Mouse (Mus musculus): ENCODE data around the gene Pcdh7. TPM values are rescaled to one million over a fixed set of nuclear protein-coding genes. Genes with fewer than 3 reads are reported as not detected.
A peak's percentile ranks its signal among the peaks of the same experiment; 100 is the strongest.
"Not testable (repeated sequence)": the region's sequence is repeated elsewhere in the genome, so short reads cannot be mapped to it uniquely, and the experiment has no call there.

The Pcdh7 gene
- 24.7 TPM for polyA plus RNA-seq (2012; fragmentation: generic; extraction: Trizol)
- long read RNA-seq, experiment 1, partial matches to known transcripts: 0 of 2 reads
- long read RNA-seq, experiment 1, other reads (novel, unspliced or antisense): 2 of 2 reads
- long read RNA-seq, experiment 2, full-length matches to known transcripts: 1 of 2 reads
- long read RNA-seq, experiment 2, partial matches to known transcripts: 0 of 2 reads
- long read RNA-seq, experiment 2, other reads (novel, unspliced or antisense): 1 of 2 reads

GRCm38 (mm10) chr5:57717906-57718875, at the start of gene Pcdh7:
TSS of gene Pcdh7 (plus strand) at chr5:57717967.
- TF ChIP-seq FOSL1 (IDR thresholded peaks at IDR 0.05; ENCODE audit: insufficient read depth, low read length, poor library complexity, severe bottlenecking) (no peak), MAX (IDR thresholded peaks at IDR 0.05) (peak; percentile 72), MYOD1 (IDR thresholded peaks at IDR 0.05; ENCODE audit: control insufficient read depth, insufficient read length, low read depth) (no peak), MYOG (IDR thresholded peaks at IDR 0.05; ENCODE audit: control insufficient read depth, extremely low read depth, insufficient read length) (no peak), USF1 (IDR thresholded peaks at IDR 0.05; ENCODE audit: low read depth) (no peak)
- peak within 1 kb of the TSS; percentile 57 for H3K4me3 ChIP-seq (ENCODE audit: insufficient read depth, poor library complexity, severe bottlenecking)
- peak within 1 kb of the TSS; percentile 73 for H3ac ChIP-seq (ENCODE audit: control insufficient read depth, insufficient read length, low read depth)
- peaks cover 38% of the 10 kb centered on the region for H3K79me3 ChIP-seq (ENCODE audit: low read depth)
- no peaks in the 10 kb centered on the region for H3K36me3 ChIP-seq (ENCODE audit: control insufficient read depth, insufficient read depth)
- H3K79me2 ChIP-seq (ENCODE audit: control insufficient read depth, insufficient read depth): peaks cover 52% of the 10 kb centered on the region
- no peaks in the 10 kb centered on the region for H3K27me3 ChIP-seq (ENCODE audit: control insufficient read depth, insufficient read depth, insufficient read length)

DNA sequence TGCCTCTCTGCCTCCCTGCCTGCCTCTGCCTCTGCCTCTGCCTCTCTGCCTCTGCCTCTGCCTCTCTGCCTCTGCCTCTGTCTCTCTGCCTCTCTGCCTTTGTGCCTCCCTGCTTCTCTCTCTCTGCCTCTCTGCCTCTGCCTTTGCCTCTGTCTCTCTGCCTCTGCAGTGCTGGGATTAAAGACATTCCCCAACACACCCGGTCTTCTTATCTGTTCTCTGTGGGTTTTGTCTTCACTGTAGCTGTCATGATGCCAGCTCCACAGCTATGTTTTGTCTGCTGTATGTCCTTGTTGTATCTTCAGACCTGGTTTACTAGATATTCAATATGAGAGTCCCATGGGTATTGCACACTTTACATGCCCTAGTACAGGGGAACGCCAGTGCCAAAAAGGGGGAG, 40.8 kb upstream of the Pcdh7 start:
- H3K79me2 ChIP-seq (ENCODE audit: control insufficient read depth, insufficient read depth); H3K4me3 ChIP-seq (ENCODE audit: insufficient read depth, poor library complexity, severe bottlenecking): not testable (repeated sequence)

DNA sequence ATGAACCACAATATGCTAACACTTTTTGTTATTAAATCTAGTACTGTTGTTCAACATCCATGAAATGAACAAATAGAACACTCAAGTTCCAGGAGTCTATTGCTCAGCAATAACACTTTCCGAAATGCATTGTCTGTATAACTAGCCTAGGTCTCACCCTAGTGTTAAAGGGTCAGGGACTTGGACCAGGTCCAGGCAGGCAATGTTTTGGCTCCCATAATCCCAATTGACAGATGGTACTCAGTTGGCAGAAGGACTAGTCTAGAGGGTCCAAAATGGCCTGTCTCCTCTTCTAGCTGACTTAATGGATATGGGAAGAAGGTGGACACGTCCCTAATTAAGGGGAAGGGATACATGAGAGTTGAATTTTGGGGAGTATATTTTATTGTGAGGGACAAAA, 9.4 kb upstream of the Pcdh7 start:
- TF ChIP-seq MYOD1 (IDR thresholded peaks at IDR 0.05; ENCODE audit: control insufficient read depth, insufficient read length, low read depth) (no peak), MAX (IDR thresholded peaks at IDR 0.05) (no peak)
- Histone ChIP-seq H3K79me3 (ENCODE audit: low read depth) (no peaks in the 10 kb centered on the region), H3K4me3 (ENCODE audit: insufficient read depth, poor library complexity, severe bottlenecking) (no peak overlapping the region), H3ac (ENCODE audit: control insufficient read depth, insufficient read length, low read depth) (no peak overlapping the region), H3K27me3 (ENCODE audit: control insufficient read depth, insufficient read depth, insufficient read length) (no peaks in the 10 kb centered on the region), H3K79me2 (ENCODE audit: control insufficient read depth, insufficient read depth) (no peaks in the 10 kb centered on the region), H3K36me3 (ENCODE audit: control insufficient read depth, insufficient read depth) (no peaks in the 10 kb centered on the region)

More for the DNA sequence above, 40.8 kb upstream of the Pcdh7 start:
- not testable (repeated sequence) for H3K36me3 ChIP-seq (ENCODE audit: control insufficient read depth, insufficient read depth); H3ac ChIP-seq (ENCODE audit: control insufficient read depth, insufficient read length, low read depth); H3K27me3 ChIP-seq (ENCODE audit: control insufficient read depth, insufficient read depth, insufficient read length); H3K79me3 ChIP-seq (ENCODE audit: low read depth)

DNA sequence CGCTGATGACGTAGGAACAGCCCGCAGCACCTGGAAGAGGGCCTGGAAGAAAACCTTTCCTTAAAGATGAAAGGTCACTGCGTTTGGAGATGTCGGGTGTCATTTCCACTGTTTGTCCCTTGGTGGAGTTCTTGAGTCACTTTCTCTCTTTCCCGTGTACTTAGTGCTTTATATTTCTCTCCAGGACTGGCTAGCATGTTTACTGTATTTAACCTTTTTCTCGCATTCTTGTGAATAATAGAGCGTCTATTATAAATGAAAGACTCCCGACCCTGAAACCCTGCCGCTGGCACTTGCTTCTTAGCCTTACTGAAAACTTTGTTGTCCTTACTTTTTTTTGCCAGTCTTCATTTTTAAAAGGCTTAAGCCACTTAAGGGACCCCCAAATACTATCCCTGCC, 3.8 kb upstream of the Pcdh7 start:
- Histone ChIP-seq H3K27me3 (ENCODE audit: control insufficient read depth, insufficient read depth, insufficient read length) (no peaks in the 10 kb centered on the region), H3K36me3 (ENCODE audit: control insufficient read depth, insufficient read depth) (no peaks in the 10 kb centered on the region), H3K79me3 (ENCODE audit: low read depth) (no peaks in the 10 kb centered on the region), H3ac (ENCODE audit: control insufficient read depth, insufficient read length, low read depth) (no peak overlapping the region), H3K79me2 (ENCODE audit: control insufficient read depth, insufficient read depth) (peaks cover 10% of the 10 kb centered on the region), H3K4me3 (ENCODE audit: insufficient read depth, poor library complexity, severe bottlenecking) (peak overlapping the region; percentile 57)
- TF ChIP-seq FOSL1 (IDR thresholded peaks at IDR 0.05; ENCODE audit: insufficient read depth, low read length, poor library complexity, severe bottlenecking) (no peak), CTCF (IDR thresholded peaks at IDR 0.05; ENCODE audit: control insufficient read depth, insufficient read depth, insufficient read length) (peak; percentile 24)

- Histone ChIP-seq H3K27me3 (ENCODE audit: control insufficient read depth, insufficient read depth, insufficient read length) (no peaks in the 10 kb centered on the region), H3K4me3 (ENCODE audit: insufficient read depth, poor library complexity, severe bottlenecking) (peak overlapping the region; percentile 57), H3K36me3 (ENCODE audit: control insufficient read depth, insufficient read depth) (no peaks in the 10 kb centered on the region), H3K79me3 (ENCODE audit: low read depth) (peaks cover 7% of the 10 kb centered on the region), H3K79me2 (ENCODE audit: control insufficient read depth, insufficient read depth) (peaks cover 19% of the 10 kb centered on the region), H3ac (ENCODE audit: control insufficient read depth, insufficient read length, low read depth) (peak overlapping the region; percentile 38)
- no peak for TF ChIP-seq MYOG (IDR thresholded peaks at IDR 0.05; ENCODE audit: control insufficient read depth, extremely low read depth, insufficient read length)
- peak; percentile 64 for TF ChIP-seq CTCF (IDR thresholded peaks at IDR 0.05; ENCODE audit: control insufficient read depth, insufficient read depth, insufficient read length)
Observed at GRCm38 (mm10) chr5:57714621-57715523, 2.9 kb upstream of the Pcdh7 start.

Measured in C2C12 (cell line).